Mouse (Mus musculus) heart, embryonic 11.5 days (tissue): ENCODE measurements at regions not wholly inside any gene's neighbourhood (a gene's known extent, or its start where the extent isn't known, plus 50 kb on each side); places are given as distances from the start of the nearest gene placed in this dataset.

Source experiments
- ATAC-seq: fragments of 200-750 bp; cut with Nextera tagmentation; replicated peaks from 2 replicates; pipeline ENCODE4 v1.8.0; 2017; ENCODE audit warnings: moderate library complexity; ENCODE audit not compliant: insufficient number of reproducible peaks, low FRiP score, low TSS enrichment
- H3K27ac ChIP-seq: fragments of 300-500 bp; sonication (generic); 2 replicates; pipeline ENCODE4 v1.5.1; 2014; ENCODE audit warnings: mild to moderate bottlenecking, low read depth, low read length
- H3K27me3 ChIP-seq: fragments of 300-500 bp; sonication (generic); 2 replicates; pipeline ENCODE4 v1.6.1; 2014; ENCODE audit warnings: mild to moderate bottlenecking, low read length, mixed read lengths; ENCODE audit not compliant: control insufficient read depth, insufficient read depth
- H3K36me3 ChIP-seq: fragments of 300-500 bp; sonication (generic); 2 replicates; pipeline ENCODE4 v1.6.1; 2014; ENCODE audit warnings: mild to moderate bottlenecking, low read length, moderate library complexity, mixed read lengths; ENCODE audit not compliant: control insufficient read depth, insufficient read depth
- H3K4me1 ChIP-seq: fragments of 300-500 bp; sonication (generic); 2 replicates; pipeline ENCODE4 v1.6.1; 2014; ENCODE audit warnings: low read length; ENCODE audit not compliant: control insufficient read depth, insufficient read depth
- H3K4me2 ChIP-seq: fragments of 300-500 bp; sonication (generic); 2 replicates; pipeline ENCODE4 v1.6.1; 2014; ENCODE audit warnings: mild to moderate bottlenecking, moderate library complexity
- H3K4me3 ChIP-seq: fragments of 300-500 bp; sonication (generic); 2 replicates; pipeline ENCODE4 v1.5.1; 2014; ENCODE audit warnings: low read depth, low read length
- H3K9ac ChIP-seq: fragments of 300-500 bp; sonication (generic); 2 replicates; pipeline ENCODE4 v1.6.1; 2014; ENCODE audit warnings: mild to moderate bottlenecking, low read depth, low read length, moderate library complexity
- H3K9me3 ChIP-seq: fragments of 300-500 bp; sonication (generic); replicated peaks from 2 replicates; pipeline ENCODE4 v1.6.1; 2016; ENCODE audit warnings: low read length; ENCODE audit not compliant: control insufficient read depth
- WGBS: fragments of 180-500 bp; shearing (Covaris S2); extraction: QIAGEN DNeasy Blood & Tissue Kit; methylation state at CpG from one replicate; pipeline ENCODE4 v1.1.7; 2014; ENCODE audit not compliant: insufficient replicate concordance; 5-methylcytosine and 5-hydroxymethylcytosine counted together

- ATAC-seq, result no peak
These were observed 228.0 kb upstream of the Arrdc4 start for GRCm38 (mm10) chr7:68976813-68977752.

GRCm38 (mm10) chr7:68975956-68976355 lies 226.9 kb upstream of the Arrdc4 start:
- Histone ChIP-seq H3K9me3 (no peaks in the 10 kb centered on the region), H3K4me3 (no peak overlapping the region), H3K9ac (no peak overlapping the region), H3K4me2 (no peak overlapping the region), H3K4me1 (no peaks in the 10 kb centered on the region), H3K36me3 (no peaks in the 10 kb centered on the region), H3K27ac (no peak overlapping the region), H3K27me3 (no peaks in the 10 kb centered on the region)
- WGBS, result 52% methylated on average over 5 of the region's 5 CpGs
- no peak for ATAC-seq

More at GRCm38 (mm10) chr7:68976813-68977752, 228.0 kb upstream of the Arrdc4 start:
- no peak overlapping the region for H3K27ac ChIP-seq
- H3K36me3 ChIP-seq, result no peaks in the 10 kb centered on the region
- no peak overlapping the region for H3K4me3 ChIP-seq
- H3K27me3 ChIP-seq, result no peaks in the 10 kb centered on the region
- no peaks in the 10 kb centered on the region for H3K4me1 ChIP-seq
- H3K9me3 ChIP-seq, result no peaks in the 10 kb centered on the region
- no peak overlapping the region for H3K4me2 ChIP-seq
- H3K9ac ChIP-seq, result no peak overlapping the region
- WGBS, result 63% methylated on average over 7 of the region's 7 CpGs

- Histone ChIP-seq H3K9ac (no peak overlapping the region), H3K4me2 (no peak overlapping the region), H3K36me3 (no peaks in the 10 kb centered on the region), H3K27ac (no peak overlapping the region), H3K9me3 (no peaks in the 10 kb centered on the region), H3K4me1 (no peaks in the 10 kb centered on the region), H3K27me3 (no peaks in the 10 kb centered on the region), H3K4me3 (no peak overlapping the region)
- ATAC-seq, result no peak
- WGBS, result 57% methylated on average over 2 of the region's 2 CpGs
These were observed 226.5 kb upstream of the Arrdc4 start for GRCm38 (mm10) chr7:68975580-68975894.

GRCm38 (mm10) chr7:68974761-68975579 lies 225.9 kb upstream of the Arrdc4 start:
- 69% methylated on average over 8 of the region's 8 CpGs for WGBS

GRCm38 (mm10) chr7:68945886-68946863 lies 197.1 kb upstream of the Arrdc4 start:
- Histone ChIP-seq H3K4me1 (no peaks in the 10 kb centered on the region), H3K4me3 (no peak overlapping the region), H3K9me3 (no peaks in the 10 kb centered on the region), H3K4me2 (no peak overlapping the region), H3K36me3 (no peaks in the 10 kb centered on the region), H3K27ac (no peak overlapping the region), H3K27me3 (no peaks in the 10 kb centered on the region), H3K9ac (no peak overlapping the region)
- 65% methylated on average over 6 of the region's 6 CpGs for WGBS
- ATAC-seq, result no peak

More at GRCm38 (mm10) chr7:68974761-68975579, 225.9 kb upstream of the Arrdc4 start:
- Histone ChIP-seq H3K27ac (no peak overlapping the region), H3K4me1 (no peaks in the 10 kb centered on the region), H3K36me3 (no peaks in the 10 kb centered on the region), H3K9ac (no peak overlapping the region), H3K4me3 (no peak overlapping the region), H3K4me2 (no peak overlapping the region), H3K27me3 (no peaks in the 10 kb centered on the region), H3K9me3 (no peaks in the 10 kb centered on the region)
- no peak for ATAC-seq

GRCm38 (mm10) chr7:68930627-68931334 lies 181.7 kb upstream of the Arrdc4 start:
- Histone ChIP-seq H3K4me1 (no peaks in the 10 kb centered on the region), H3K9ac (no peak overlapping the region), H3K27ac (no peak overlapping the region), H3K27me3 (no peaks in the 10 kb centered on the region), H3K36me3 (no peaks in the 10 kb centered on the region), H3K4me3 (no peak overlapping the region), H3K9me3 (no peaks in the 10 kb centered on the region), H3K4me2 (no peak overlapping the region)
- WGBS, result 69% methylated on average over 14 of the region's 14 CpGs
- ATAC-seq, result no peak

GRCm38 (mm10) chr7:68929669-68930068 lies 180.6 kb upstream of the Arrdc4 start:
- H3K4me3 ChIP-seq, result no peak overlapping the region
- no peaks in the 10 kb centered on the region for H3K4me1 ChIP-seq
- no peak for ATAC-seq
- 81% methylated on average over 4 of the region's 4 CpGs for WGBS
- no peak overlapping the region for H3K4me2 ChIP-seq
- no peaks in the 10 kb centered on the region for H3K36me3 ChIP-seq
- H3K27ac ChIP-seq, result no peak overlapping the region
- H3K9me3 ChIP-seq, result no peaks in the 10 kb centered on the region
- H3K27me3 ChIP-seq, result no peaks in the 10 kb centered on the region
- no peak overlapping the region for H3K9ac ChIP-seq
